Mouse (Mus musculus): ENCODE data around the gene Gc.

Gc gene

GRCm38 (mm10) chr5:89457554-89458062 is at the start of gene Gc:
Gene Gc, minus strand, starts transcription at chr5:89457898.
- DNase-seq (ENCODE audit: low read depth, low spot score) = no peak

- DNase-seq (ENCODE audit: low read depth, low spot score) = no peak
Observed at GRCm38 (mm10) chr5:89500182-89500581, 42.5 kb upstream of the Gc start.

DNA sequence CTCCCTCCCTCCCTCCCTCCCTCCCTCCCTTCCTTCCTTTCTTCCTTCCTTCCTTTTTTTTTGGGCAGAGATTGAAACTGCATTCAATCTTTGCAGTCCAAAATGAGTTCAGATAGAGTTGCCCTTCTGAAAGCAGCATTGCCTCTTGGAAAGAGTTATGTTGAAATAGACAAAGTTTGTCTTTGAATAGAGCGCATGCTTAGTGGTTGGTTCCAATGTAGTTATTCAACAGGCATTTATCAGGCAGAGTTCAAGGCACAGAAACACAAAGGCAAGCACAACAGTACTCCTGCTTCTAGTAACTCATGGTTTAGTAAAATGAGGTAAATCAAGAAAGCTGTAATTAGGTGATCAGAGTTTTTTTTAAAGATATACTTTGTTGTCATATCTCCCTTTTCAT is 34.9 kb upstream of the Gc start:
- DNase-seq (ENCODE audit: low read depth, low spot score) = no peak

- no peak for DNase-seq (ENCODE audit: low read depth, low spot score)
Observed at GRCm38 (mm10) chr5:89470483-89470882, 12.8 kb upstream of the Gc start.

DNA sequence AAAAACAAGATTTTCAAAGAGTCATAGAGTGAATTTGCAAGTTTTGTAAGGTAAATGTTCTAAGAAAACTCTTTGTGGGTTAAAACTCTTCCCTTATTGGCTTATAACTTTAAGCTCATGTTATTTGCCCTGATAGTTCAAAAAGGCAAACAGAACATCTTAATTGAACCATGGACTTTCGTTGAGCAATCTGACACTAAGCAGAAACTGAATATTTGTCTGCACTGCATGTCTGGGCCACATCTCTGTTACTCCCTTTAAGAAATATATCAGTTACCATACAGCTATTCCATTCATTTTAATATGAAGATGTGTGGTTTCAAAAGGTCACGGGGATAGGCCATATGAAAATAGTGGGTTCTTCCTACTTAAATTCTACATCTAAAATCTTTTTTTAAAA is 10.2 kb upstream of the Gc start:
- no peak for DNase-seq (ENCODE audit: low read depth, low spot score)

DNA sequence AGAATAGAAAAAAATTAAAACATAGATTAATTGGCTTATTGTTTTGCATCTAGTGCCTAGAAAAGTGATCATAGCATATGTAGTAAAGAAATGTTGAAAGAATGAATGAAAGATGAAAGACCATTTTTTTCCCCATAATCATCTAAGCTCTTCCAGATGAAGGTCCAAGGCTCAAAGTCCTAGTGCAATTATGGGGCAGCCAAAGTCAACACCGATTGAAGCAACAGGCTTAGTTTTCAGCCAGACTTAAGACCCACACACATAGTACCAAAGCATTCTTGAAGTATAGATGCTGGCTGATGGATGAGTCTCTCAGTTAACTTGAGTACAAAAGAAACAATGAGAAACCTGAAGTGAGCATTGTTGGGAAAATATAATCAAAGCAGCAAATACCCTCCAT is 9.3 kb upstream of the Gc start:
- no peak for DNase-seq (ENCODE audit: low read depth, low spot score)

GRCm38 (mm10) chr5:89466275-89466674 is 8.6 kb upstream of the Gc start:
- DNase-seq (ENCODE audit: low read depth, low spot score) = no peak

GRCm38 (mm10) chr5:89461817-89462216 is 4.1 kb upstream of the Gc start:
- no peak for DNase-seq (ENCODE audit: low read depth, low spot score)

GRCm38 (mm10) chr5:89459591-89459990 is 1.9 kb upstream of the Gc start:
- DNase-seq (ENCODE audit: low read depth, low spot score) = no peak

GRCm38 (mm10) chr5:89458987-89459386 is 1.3 kb upstream of the Gc start:
- no peak for DNase-seq (ENCODE audit: low read depth, low spot score)

- peak; percentile 17 for DNase-seq (ENCODE audit: low read depth, low spot score)
Observed at GRCm38 (mm10) chr5:89455526-89455925, 2.2 kb downstream of the Gc start.

DNA sequence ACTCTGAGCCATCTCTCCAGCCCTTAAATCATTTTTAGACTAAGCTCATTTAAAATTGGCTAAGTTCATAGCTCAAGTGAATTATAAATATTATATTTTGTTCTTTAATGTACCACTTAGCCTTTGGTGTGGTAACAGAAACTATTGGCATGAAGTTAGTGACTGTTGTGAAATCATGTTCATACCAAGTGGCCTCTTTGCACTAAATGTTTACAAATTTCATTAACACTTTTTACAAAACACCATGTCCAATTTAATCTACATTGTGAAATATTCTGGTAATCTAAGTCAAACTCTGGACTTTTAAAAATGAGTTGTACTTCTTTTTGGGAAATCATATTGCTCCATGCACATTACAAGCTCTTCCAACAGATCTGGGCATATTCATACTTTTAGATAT is 6.9 kb downstream of the Gc start:
- no peak for DNase-seq (ENCODE audit: low read depth, low spot score)

- DNase-seq (ENCODE audit: low read depth, low spot score) = no peak
Observed at GRCm38 (mm10) chr5:89449325-89449724, 8.4 kb downstream of the Gc start.

DNA sequence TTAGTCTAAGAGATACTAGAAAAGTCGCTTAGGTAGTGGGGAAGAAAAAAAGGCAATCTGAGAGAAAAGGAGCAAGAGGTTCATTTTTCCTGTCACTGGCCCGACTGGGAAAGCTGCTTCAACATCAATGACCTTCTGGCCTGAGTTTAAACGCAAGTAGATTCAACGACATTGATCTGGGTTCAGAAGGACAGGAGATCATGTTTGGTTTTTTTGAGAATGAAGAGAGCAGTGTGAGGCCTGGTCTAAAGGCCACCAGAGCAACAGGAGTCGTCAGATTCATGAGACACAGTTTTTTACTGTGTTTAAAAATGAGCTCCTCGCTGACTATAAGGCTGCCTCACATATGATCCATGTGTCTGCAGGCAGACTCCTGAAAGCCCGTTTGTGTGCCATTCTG is 9.7 kb downstream of the Gc start:
- no peak for DNase-seq (ENCODE audit: low read depth, low spot score)

GRCm38 (mm10) chr5:89444360-89444759 is 13.3 kb downstream of the Gc start:
- DNase-seq (ENCODE audit: low read depth, low spot score) = peak; percentile 2

DNA sequence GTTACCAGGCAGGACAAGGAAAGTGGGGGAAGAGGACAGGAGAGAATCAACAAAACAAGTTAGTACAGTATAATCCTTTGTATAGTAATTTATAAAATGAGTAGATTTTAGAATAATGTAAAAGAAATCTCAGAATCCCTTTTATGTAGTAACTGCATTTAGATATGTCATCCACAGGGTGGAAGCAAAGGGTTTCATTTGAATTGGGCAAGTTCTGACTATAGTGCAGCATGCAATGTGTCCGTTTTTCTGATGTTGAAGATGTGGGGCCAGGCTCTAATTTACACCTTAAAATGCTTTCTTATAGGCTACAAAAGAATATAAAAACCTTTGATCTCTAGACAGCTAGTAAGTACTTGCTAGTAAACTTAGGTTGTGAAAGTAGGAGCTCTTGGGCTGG is 46.2 kb downstream of the Gc start:
- DNase-seq (ENCODE audit: low read depth, low spot score) = no peak

DNA sequence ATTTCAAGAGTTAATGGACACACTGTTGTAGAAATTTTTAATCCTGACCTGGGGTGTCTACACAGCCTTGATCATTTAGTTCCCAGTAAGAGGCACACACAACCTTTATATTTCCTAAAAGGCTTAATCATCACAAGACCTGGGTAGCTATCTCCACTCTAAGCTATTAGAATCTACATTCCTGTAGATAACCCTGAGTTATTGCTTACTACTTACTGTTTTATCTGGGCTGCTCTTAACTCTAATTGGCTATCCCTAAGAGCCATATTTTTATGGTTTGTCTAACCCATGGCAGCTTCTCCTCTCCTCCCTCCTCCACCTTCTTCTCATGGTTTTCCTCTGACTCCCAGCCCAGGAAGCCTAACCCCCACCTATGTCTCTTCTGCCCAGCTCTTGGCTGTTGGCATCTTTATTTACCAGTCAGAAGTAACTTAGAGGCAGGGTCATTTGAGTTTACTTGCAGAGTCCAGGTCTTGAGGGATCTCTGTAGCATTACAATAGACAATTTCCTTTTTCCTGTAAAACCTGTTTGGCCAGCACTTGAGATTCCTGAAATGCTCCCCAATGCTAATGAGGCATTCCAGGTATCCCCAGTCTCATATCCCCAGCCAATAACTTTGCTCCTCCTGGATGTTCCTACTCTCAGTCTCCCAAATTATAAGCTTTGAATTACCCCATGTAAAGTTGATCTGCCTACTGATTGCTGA is 50.2 kb downstream of the Gc start:
- no peak for DNase-seq (ENCODE audit: low read depth, low spot score)

DNA sequence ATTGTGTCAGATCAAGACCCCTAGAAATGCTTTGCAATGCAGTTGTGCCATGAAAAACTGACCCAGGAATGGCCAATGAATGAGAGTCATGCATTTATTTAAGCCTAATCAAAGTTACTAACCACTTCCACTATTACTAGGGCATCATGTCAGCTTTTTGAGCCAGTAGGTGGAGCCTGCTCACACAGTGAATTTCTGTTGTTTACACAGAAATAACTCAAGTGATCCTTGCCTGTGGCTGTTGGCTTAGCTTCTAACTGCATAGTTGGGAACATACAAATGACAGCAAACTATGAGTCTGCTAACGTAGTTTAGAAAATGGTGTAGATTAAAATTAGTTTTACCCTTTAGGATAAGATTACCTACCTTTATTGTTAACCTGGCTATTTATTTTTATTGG is 52.6 kb downstream of the Gc start:
- DNase-seq (ENCODE audit: low read depth, low spot score) = no peak

DNA sequence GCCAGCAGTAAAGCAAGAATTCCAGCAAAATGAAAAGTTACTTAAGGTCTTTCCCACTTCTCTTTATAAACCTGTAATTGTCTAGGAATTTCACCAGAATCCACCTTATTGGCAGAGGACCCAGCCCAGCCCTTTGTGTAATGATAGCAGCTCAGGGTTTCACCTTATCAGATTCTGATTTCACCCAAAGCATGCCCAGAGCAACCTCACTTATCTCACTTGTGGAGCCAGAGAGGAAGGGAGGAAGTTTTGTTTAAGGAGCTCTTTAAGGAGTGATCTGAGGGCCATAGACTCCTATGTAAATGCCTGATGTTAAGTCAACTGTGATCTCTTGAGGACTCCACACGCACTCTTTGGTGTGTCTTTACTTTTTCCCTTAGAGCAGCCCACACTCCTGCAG is 67.3 kb downstream of the Gc start:
- DNase-seq (ENCODE audit: low read depth, low spot score) = no peak

DNA sequence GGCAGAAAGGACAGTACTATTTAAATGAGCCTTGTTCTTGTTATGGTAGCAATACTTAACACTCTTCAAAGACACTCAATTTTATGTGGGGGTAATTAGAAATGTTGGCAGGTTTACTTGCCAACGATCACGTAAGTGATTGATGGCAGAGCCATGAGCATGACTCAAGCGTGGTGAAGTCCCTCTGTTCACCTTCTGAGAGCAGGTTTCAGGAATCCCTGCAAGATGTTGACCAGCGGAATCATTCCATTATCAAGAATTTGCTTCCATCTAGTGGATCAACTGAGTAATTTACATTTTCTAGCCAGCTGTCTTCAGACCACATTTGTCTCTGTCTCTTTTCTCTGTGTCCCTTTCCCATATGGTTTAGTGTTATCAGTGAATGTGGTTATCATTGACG is 73.5 kb downstream of the Gc start:
- peak; percentile 14 for DNase-seq (ENCODE audit: low read depth, low spot score)

- DNase-seq (ENCODE audit: low read depth, low spot score) = no peak
Observed at GRCm38 (mm10) chr5:89381340-89381739, 76.4 kb downstream of the Gc start.

GRCm38 (mm10) chr5:89370140-89370539 is 87.6 kb downstream of the Gc start:
- DNase-seq (ENCODE audit: low read depth, low spot score) = no peak

DNA sequence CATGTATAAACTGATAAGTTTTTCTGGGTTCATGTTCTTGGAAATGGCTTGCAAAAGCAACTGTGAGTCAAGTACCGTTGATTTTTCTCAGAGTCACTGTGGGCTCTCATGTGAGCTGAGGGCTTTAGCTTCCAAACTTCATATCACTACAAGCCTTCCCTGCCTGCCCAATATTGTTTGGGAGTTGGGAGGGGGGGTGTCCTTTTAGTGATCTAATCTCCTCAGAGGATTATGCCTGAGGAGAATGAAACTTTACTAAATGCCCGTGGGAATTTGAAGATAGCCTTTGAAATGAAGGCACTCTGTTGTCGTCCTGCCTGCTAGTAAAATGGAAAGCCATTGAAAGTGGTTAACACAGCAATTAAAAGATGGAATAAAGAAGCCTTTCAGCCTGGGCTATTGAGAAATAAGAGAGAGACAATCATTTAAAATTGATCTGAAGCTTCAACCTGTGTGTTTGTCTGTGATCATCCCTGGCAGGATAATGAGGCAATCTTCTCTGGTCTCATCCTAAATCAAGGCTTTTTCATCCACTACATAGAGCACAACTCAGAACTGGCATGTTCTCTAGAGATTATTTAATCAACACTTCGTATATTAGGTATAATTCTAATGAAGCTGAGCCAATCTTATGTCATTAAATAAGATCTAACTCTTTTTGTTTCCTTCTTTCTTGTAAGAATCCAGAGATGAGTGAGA is 89.5 kb downstream of the Gc start:
- DNase-seq (ENCODE audit: low read depth, low spot score) = no peak

All from embryo, embryonic 11.5 days (tissue).